Mouse (Mus musculus): Measurements from ENCODE around the gene Gm47189. TPM values are rescaled to one million over a fixed set of nuclear protein-coding genes. Genes with fewer than 3 reads are reported as not detected.
"Not testable (repeated sequence)": the region's sequence is repeated elsewhere in the genome, so short reads cannot be mapped to it uniquely, and the experiment has no call there.

Gene Gm47189
- total RNA-seq (2021): not detected
- long read RNA-seq, experiment 1: 0 reads
- long read RNA-seq, experiment 2: 0 reads

DNA sequence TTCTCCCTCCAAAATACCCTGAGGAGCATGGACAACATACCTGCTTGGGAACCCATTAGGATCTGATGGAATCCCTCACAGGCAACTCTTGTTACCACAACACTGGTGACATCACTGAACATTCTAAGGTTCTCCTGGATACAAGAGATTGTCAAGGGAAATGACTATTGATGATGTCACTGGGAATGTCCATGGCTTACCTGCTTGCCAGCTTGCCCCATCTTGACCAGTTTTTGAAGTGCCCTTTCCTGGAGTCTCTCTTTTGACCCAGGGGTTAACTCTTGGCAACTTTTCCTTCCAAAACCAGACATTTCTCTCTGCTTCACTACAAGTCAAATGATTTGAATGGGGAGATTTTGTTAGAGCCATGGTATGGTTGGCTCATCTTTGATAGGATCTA is at the start of gene Gm47189:
Gene Gm47189, minus strand, starts transcription at position 101 of the 400 bp plus-strand sequence.
- DNase-seq (ENCODE audit: low spot score in 2 of 2); intact Hi-C loops (cut with DNase I): not testable (repeated sequence)

DNA sequence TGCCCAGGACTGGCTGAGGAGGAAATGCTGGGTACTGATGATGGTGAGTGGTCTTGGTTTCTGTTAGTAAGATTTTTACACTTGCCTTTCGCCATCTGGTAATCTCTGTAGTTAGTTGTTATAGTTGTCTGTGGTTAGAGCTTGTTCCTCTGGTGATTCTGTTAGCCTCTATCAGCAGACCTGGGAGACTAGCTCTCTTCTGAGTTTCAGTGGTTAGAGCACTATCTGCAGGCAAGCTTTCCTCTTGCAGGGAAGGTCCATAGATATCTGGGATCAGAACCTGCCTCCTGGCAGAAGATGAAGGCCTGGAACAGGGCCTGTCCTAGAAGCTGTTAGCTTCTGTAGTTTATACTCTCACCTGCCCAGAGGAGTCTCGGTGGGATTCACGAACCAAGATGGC is 16.3 kb downstream of the Gm47189 start:
- DNase-seq (ENCODE audit: low spot score in 2 of 2): not testable (repeated sequence)

GRCm38 (mm10) chr14:41750514-41750913 is 21.7 kb downstream of the Gm47189 start, which contains the start of gene Gm7929:
TSS of gene Gm7929 (minus strand) at chr14:41750614.
- intact Hi-C loops (cut with DNase I); DNase-seq (ENCODE audit: low spot score in 2 of 2): not testable (repeated sequence)

More for the DNA sequence above, 16.3 kb downstream of the Gm47189 start:
- intact Hi-C loops (cut with DNase I): not testable (repeated sequence)

GRCm38 (mm10) chr14:41723437-41723836 is 48.8 kb downstream of the Gm47189 start:
- DNase-seq (ENCODE audit: low spot score in 2 of 2); intact Hi-C loops (cut with DNase I): not testable (repeated sequence)

- intact Hi-C loops (cut with DNase I): not testable (repeated sequence)
Measured at GRCm38 (mm10) chr14:41717180-41717579, 55.1 kb downstream of the Gm47189 start.

More at GRCm38 (mm10) chr14:41717180-41717579, 55.1 kb downstream of the Gm47189 start:
- not testable (repeated sequence) for DNase-seq (ENCODE audit: low spot score in 2 of 2)

Other genes with a start within 250 kb of the Gm47189 start
- gene Gm7970, start 216.9 kb downstream of the Gm47189 start, total RNA-seq (2021): not detected
- under 1 TPM; 0.19 to 0.44 TPM for gene 1700049E17Rik2, start 199.2 kb downstream of the Gm47189 start, total RNA-seq (2021)
- gene Gm3072, start 147.8 kb downstream of the Gm47189 start, total RNA-seq (2021): not detected
- not detected for gene Gm3676, start 126.0 kb downstream of the Gm47189 start, total RNA-seq (2021)
- not detected for gene Gm8068, start 70.6 kb downstream of the Gm47189 start, total RNA-seq (2021)
- not detected for gene Gm7929, start 21.8 kb downstream of the Gm47189 start, total RNA-seq (2021)
- gene Gm7980, start 134.8 kb upstream of the Gm47189 start, total RNA-seq (2021): not detected
- gene 1700049E17Rik1, start 152.5 kb upstream of the Gm47189 start, total RNA-seq (2021): not detected
- gene 1700024B05Rik, start 171.6 kb upstream of the Gm47189 start, total RNA-seq (2021): not detected
- gene Gm6401, start 195.5 kb upstream of the Gm47189 start, total RNA-seq (2021): not detected
- 1 to 10 TPM; 1.4 to 2.1 TPM for gene Gm3543, start 210.9 kb upstream of the Gm47189 start, total RNA-seq (2021)